Mouse (Mus musculus) stomach, embryonic 16.5 days (tissue): Measurements from ENCODE around the gene Bmp8b. TPM values are rescaled to one million over a fixed set of nuclear protein-coding genes. Genes with fewer than 3 reads are reported as not detected.
"Not testable (repeated sequence)": the region's sequence is repeated elsewhere in the genome, so short reads cannot be mapped to it uniquely, and the experiment has no call there.

Experiments
- ATAC-seq: fragments of 200-750 bp; cut with Nextera tagmentation; 2 replicates; pipeline ENCODE4 v1.8.0; 2017; ENCODE audit warnings: moderate number of reproducible peaks, moderate TSS enrichment; ENCODE audit not compliant: insufficient read depth, low FRiP score
- H3K27ac ChIP-seq: fragments of 300-500 bp; sonication (generic); 2 replicates; pipeline ENCODE4 v1.5.1; 2014; ENCODE audit warnings: low read length
- H3K27me3 ChIP-seq: fragments of 300-500 bp; sonication (generic); 2 replicates; pipeline ENCODE4 v1.6.1; 2014; ENCODE audit warnings: low read length, control low read depth, mixed read lengths; ENCODE audit not compliant: control insufficient read depth, insufficient read depth
- H3K36me3 ChIP-seq: fragments of 300-500 bp; sonication (generic); 2 replicates; pipeline ENCODE4 v1.6.1; 2014; ENCODE audit warnings: low read length; ENCODE audit not compliant: control insufficient read depth, insufficient read depth
- H3K4me1 ChIP-seq: fragments of 300-500 bp; sonication (generic); 2 replicates; pipeline ENCODE4 v1.6.1; 2014; ENCODE audit warnings: low read length, control low read depth, mixed read lengths; ENCODE audit not compliant: control insufficient read depth, insufficient read depth
- H3K4me2 ChIP-seq: fragments of 300-500 bp; sonication (generic); 2 replicates; pipeline ENCODE4 v1.6.1; 2014; ENCODE audit warnings: low read depth, low read length, mixed read lengths
- H3K4me3 ChIP-seq: fragments of 300-500 bp; sonication (generic); replicated peaks from 2 replicates; pipeline ENCODE4 v1.5.1; 2014; ENCODE audit warnings: mild to moderate bottlenecking, low read length
- H3K9ac ChIP-seq: fragments of 300-500 bp; sonication (generic); 2 replicates; pipeline ENCODE4 v1.6.1; 2014; ENCODE audit warnings: low read length
- H3K9me3 ChIP-seq: fragments of 300-500 bp; sonication (generic); replicated peaks from 2 replicates; pipeline ENCODE4 v1.6.1; 2016; ENCODE audit warnings: low read length, control low read depth; ENCODE audit not compliant: control insufficient read depth
- whole genome bisulfite sequencing: fragments of 180-500 bp; shearing (Covaris S2); extraction: QIAGEN DNeasy Blood & Tissue Kit; methylation state at CpG from one replicate; pipeline ENCODE4 v1.1.7; 2014; 5-methylcytosine and 5-hydroxymethylcytosine counted together
- polyA plus RNA-seq: library from polyadenylated mRNA; unstranded; fragments of >200 nt; fragmentation: Nextera tagmentation; extraction: Ambion mirVana; gene quantifications from 2 replicates; pipeline ENCODE4 v1.2.1, GENCODE M21; 2015

Gene Bmp8b
- polyA plus RNA-seq, 1 experiment from 2014 or later = 0.50 TPM

DNA sequence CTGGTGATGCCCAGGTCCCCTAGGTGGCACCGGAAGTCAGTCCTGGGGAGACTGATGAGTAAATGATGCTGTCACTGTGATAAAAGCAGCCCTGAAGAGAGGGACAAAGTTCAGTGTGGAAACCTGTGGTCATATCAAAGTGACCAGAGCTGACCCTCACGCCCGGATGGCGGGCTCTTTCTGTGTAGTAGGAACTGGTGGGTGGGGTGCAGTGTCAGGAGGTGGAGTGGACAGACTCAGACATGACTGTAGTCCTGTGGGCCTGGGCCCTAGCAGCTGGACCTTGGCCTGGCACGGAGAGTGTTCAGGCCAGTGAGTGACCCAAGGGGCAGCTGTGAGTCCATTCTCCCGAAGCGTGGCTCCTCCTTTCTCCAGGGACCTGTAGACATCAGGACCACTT, 964 bp downstream of the Bmp8b start:
- not testable (repeated sequence) for H3K4me1 ChIP-seq, H3K4me2 ChIP-seq, H3K9ac ChIP-seq, ATAC-seq, H3K36me3 ChIP-seq, H3K9me3 ChIP-seq, H3K27ac ChIP-seq, H3K4me3 ChIP-seq
- H3K27me3 ChIP-seq = peaks cover 28% of the 10 kb centered on the region
- WGBS = 83% methylated on average over 6 of the region's 7 CpGs

DNA sequence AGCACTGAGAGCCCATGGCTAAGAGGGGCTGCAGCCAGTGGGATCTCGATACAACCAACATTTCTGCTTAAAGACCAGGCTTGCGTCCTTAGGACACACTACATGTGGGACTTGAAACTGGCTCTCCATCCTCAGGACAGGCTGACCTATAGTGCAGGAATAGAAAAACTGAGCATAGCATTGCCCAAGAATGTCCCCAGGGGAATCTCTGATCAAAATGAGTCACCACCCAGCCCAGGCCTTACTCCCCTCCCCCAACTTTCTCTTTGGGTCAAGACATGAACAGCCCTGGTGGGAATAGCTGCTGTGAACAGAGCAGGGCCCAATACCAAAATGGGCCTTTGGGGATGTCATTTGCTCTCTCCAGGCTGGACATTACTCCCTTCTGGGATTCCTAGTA, 1.9 kb downstream of the Bmp8b start:
- 0 out of 2 replicates have a peak, but pooled peaks cover 7% of the 10 kb centered on the region for H3K4me1 ChIP-seq
- H3K36me3 ChIP-seq = no peaks in the 10 kb centered on the region
- no peak overlapping the region for H3K9ac ChIP-seq
- no peaks in the 10 kb centered on the region for H3K9me3 ChIP-seq
- H3K27me3 ChIP-seq = peaks cover 26% of the 10 kb centered on the region
- WGBS = 84% methylated on average over 2 of the region's 2 CpGs
- no peak overlapping the region for H3K4me3 ChIP-seq
- no peak overlapping the region for H3K4me2 ChIP-seq
- H3K27ac ChIP-seq = no peak overlapping the region
- ATAC-seq = no peak

- Histone ChIP-seq H3K4me1 (0 out of 2 replicates have a peak, but pooled peaks cover 7% of the 10 kb centered on the region), H3K27ac (no peak overlapping the region), H3K9ac (no peak overlapping the region), H3K4me3 (no peak overlapping the region), H3K9me3 (no peaks in the 10 kb centered on the region), H3K4me2 (no peak overlapping the region), H3K27me3 (peaks cover 24% of the 10 kb centered on the region), H3K36me3 (no peaks in the 10 kb centered on the region)
- WGBS = 86% methylated on average over 5 of the region's 5 CpGs
- ATAC-seq = no peak
Observed at GRCm38 (mm10) chr4:123108056-123108455, 3.1 kb downstream of the Bmp8b start.

DNA sequence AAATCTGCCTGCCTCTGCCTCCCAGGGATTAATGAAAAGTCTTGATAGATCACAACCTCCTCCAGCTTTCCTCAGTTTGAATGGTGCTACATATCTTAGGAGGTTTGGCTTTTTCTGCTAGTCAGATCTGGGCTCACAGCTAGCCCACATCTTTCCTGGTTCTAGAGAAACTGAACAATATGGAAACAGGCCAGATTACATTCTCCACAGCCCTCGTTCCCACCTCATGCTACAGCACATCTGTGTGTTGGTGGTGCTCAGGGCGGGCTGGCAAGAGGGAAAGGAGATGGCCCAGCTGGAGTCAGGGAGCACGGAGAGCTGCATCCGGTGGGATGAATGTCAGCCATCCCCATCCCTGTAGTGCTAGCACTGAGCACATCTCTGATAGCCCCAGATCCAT, 5.8 kb downstream of the Bmp8b start:
- no peaks in the 10 kb centered on the region for H3K4me1 ChIP-seq
- H3K4me3 ChIP-seq = no peak overlapping the region
- no peak overlapping the region for H3K4me2 ChIP-seq
- peaks cover 9% of the 10 kb centered on the region for H3K27me3 ChIP-seq
- no peak overlapping the region for H3K9ac ChIP-seq
- ATAC-seq = no peak
- no peaks in the 10 kb centered on the region for H3K36me3 ChIP-seq
- H3K27ac ChIP-seq = no peak overlapping the region
- no peaks in the 10 kb centered on the region for H3K9me3 ChIP-seq
- WGBS = 80% methylated on average over 4 of the region's 4 CpGs

- not testable (repeated sequence) for H3K9ac ChIP-seq, H3K4me3 ChIP-seq, H3K4me2 ChIP-seq, H3K4me1 ChIP-seq, H3K27me3 ChIP-seq, H3K27ac ChIP-seq, ATAC-seq, H3K9me3 ChIP-seq, H3K36me3 ChIP-seq
- WGBS = 75% methylated on average over 9 of the region's 10 CpGs
Observed at GRCm38 (mm10) chr4:123111275-123111983, 6.5 kb downstream of the Bmp8b start.

- Histone ChIP-seq H3K36me3 (no peaks in the 10 kb centered on the region), H3K4me2 (no peak overlapping the region), H3K9ac (no peak overlapping the region), H3K9me3 (no peaks in the 10 kb centered on the region), H3K4me3 (no peak overlapping the region), H3K27me3 (peaks cover 6% of the 10 kb centered on the region), H3K4me1 (no peaks in the 10 kb centered on the region), H3K27ac (no peak overlapping the region)
- 70% methylated on average over 8 of the region's 8 CpGs for WGBS
- ATAC-seq = no peak
Observed at GRCm38 (mm10) chr4:123112216-123112764, 7.3 kb downstream of the Bmp8b start.

DNA sequence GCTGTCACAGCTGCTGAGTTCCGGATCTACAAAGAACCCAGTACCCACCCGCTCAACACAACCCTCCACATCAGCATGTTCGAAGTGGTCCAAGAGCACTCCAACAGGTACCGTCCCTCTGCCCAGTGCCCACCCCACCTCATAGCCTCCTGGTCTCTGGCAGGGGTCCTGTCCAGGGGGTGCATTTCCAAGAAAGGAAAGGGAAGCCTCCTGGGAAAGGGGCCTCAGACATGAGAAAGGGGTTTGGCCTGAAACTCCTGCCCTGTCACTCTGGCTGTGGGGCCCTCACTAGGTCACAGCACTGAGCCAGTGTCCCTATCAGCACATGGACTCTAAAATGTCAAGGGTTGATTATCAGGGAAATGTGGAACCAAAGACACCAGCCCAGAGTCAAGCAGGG, 9.7 kb downstream of the Bmp8b start:
- not testable (repeated sequence) for H3K36me3 ChIP-seq, H3K27ac ChIP-seq, H3K27me3 ChIP-seq, H3K4me1 ChIP-seq, H3K4me2 ChIP-seq, ATAC-seq, H3K9me3 ChIP-seq, H3K9ac ChIP-seq, H3K4me3 ChIP-seq
- WGBS = 98% methylated on average over 4 of the region's 4 CpGs

GRCm38 (mm10) chr4:123116011-123116410, 11.0 kb downstream of the Bmp8b start, which contains the start of gene Oxct2b:
Oxct2b (plus strand) TSS chr4:123116266.
- Histone ChIP-seq H3K4me1 (no peaks in the 10 kb centered on the region), H3K27ac (no peak within 1 kb of the TSS), H3K27me3 (peaks cover 6% of the 10 kb centered on the region), H3K9me3 (no peaks in the 10 kb centered on the region), H3K9ac (no peak within 1 kb of the TSS), H3K4me3 (peak within 1 kb of the TSS; percentile 37), H3K4me2 (peak within 1 kb of the TSS; percentile 50), H3K36me3 (no peaks in the 10 kb centered on the region)
- WGBS = 6% methylated on average over 22 of the region's 22 CpGs
- ATAC-seq = no peak

DNA sequence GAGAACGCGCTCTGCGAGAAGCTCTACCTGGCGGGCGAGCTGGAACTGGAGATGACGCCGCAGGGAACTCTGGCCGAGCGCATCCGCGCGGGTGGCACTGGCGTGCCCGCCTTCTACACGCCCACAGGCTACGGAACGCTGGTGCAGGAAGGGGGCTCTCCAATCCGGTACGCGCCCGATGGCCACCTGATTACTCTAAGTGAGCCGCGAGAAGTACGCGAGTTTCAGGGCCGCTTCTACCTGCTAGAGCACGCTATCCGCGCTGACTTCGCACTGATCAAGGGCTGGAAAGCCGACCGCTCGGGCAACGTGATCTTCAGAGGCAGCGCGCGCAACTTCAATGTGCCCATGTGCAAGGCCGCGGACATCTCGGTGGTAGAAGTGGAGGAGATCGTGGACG, 11.7 kb downstream of the Bmp8b start:
- 9% methylated on average over 32 of the region's 42 CpGs for WGBS
- H3K36me3 ChIP-seq, ATAC-seq, H3K27me3 ChIP-seq, H3K27ac ChIP-seq, H3K9me3 ChIP-seq, H3K4me1 ChIP-seq, H3K9ac ChIP-seq: not testable (repeated sequence)
- peak overlapping the region; percentile 37 for H3K4me3 ChIP-seq
- H3K4me2 ChIP-seq = peak overlapping the region; percentile 50
